ENCODE assay signal across 15 mouse cellular contexts in the genomic region with DNA sequence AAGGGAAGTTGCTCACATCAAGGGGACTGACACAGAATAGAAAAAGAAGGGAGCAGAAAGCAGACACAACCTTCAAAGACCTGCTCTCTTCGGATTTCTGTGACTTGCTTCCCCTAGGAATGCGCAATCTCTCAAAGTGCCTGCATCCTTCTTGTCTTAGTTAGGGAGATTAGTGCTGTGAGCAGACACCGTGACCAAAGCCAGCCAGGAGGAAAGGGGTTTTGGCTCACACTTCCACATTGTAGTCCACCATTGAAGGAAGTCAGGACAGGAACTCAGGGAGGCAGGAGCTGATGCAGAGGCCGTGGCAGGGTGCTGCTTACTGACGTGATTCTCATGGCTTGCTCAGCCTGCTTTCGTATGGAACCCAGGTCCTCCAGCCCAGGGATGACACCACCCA.
"Had no signal": no experiment of that assay in that cellular context is flagged by ENCODE, and none has a peak within 500 bp of the region (broad histone marks: within the 10 kb centered on the region; RNA-seq: fewer than 3 reads in every experiment).

No protein-coding gene starts in this region.

- H3K27me3 ChIP-seq: limb, embryonic 13.5 days; liver, embryonic 12.5 days; liver, embryonic 15.5 days; lung, embryonic 15.5 days; midbrain, embryonic 13.5 days had no signal

- H3K27ac ChIP-seq: limb, embryonic 10.5 days; limb, embryonic 13.5 days; liver, embryonic 15.5 days; lung, embryonic 15.5 days; midbrain, embryonic 13.5 days had no signal

- H3K9ac ChIP-seq: limb, embryonic 13.5 days; liver, embryonic 12.5 days; liver, embryonic 15.5 days; lung, embryonic 15.5 days; midbrain, embryonic 13.5 days had no signal

- DNase-seq: kidney, adult 18-20 months; kidney, adult 9 months; kidney, postnatal 14 days; liver; lung, adult 18-20 months; lung, postnatal 10 days; lung, postnatal 36 days; thymus, adult 18-20 months; thymus, postnatal 36 days had no signal

- H3K9me3 ChIP-seq: limb, embryonic 10.5 days; limb, embryonic 13.5 days; liver, embryonic 12.5 days; liver, embryonic 15.5 days; lung, embryonic 15.5 days; midbrain, embryonic 13.5 days had no signal

- H3K4me3 ChIP-seq: limb, embryonic 10.5 days; limb, embryonic 13.5 days; liver, embryonic 12.5 days; liver, embryonic 15.5 days; lung, embryonic 15.5 days; midbrain, embryonic 13.5 days had no signal

- H3K4me1 ChIP-seq: limb, embryonic 13.5 days; midbrain, embryonic 13.5 days had no signal
